Comparison of ENCODE assay signal across 24 mouse cellular contexts in genomic region chrX:11732371-11732770, GRCm38 (mm10).
DNase-seq lines count a peak whose midpoint lies in the region; ATAC-seq lines count a peak whose summit lies in the region.
"Had no signal": no experiment of that assay in that cellular context is flagged by ENCODE, and none has a peak within 500 bp of the region (broad histone marks: within the 10 kb centered on the region; RNA-seq: fewer than 3 reads in every experiment).

No protein-coding gene starts in this region.

- H3K4me1 ChIP-seq in midbrain, embryonic 11.5 days (ENCODE audit: control insufficient read depth, insufficient read depth, low read length), result peaks cover 7% of the 10 kb centered on the region
- no peaks in the 10 kb centered on the region for H3K4me1 ChIP-seq in midbrain, embryonic 16.5 days (ENCODE audit: control insufficient read depth, insufficient read depth, low read length)

- H3K4me2 ChIP-seq in midbrain, embryonic 11.5 days, result no peak overlapping the region
- H3K4me2 ChIP-seq in midbrain, embryonic 16.5 days (ENCODE audit: low read length), result no peak overlapping the region
- H3K4me2 ChIP-seq: heart, embryonic 15.5 days; hindbrain, embryonic 12.5 days; lung, embryonic 14.5 days; midbrain, embryonic 12.5 days had no signal

- intact Hi-C loops in gastrocnemius, postnatal 14 days (cut with DNase I; ENCODE audit: low total_unique reads), result no loop called here

- WGBS in midbrain, embryonic 11.5 days, result 81% methylated on average over 2 of the region's 2 CpGs
- 79% methylated on average over 2 of the region's 2 CpGs for WGBS in midbrain, embryonic 16.5 days

- DNase-seq in cerebellum, postnatal 36 days, result peak; percentile 12 to 17
- DNase-seq in cerebellum, adult 9-11 months, result no peak
- peak; percentile 24 for DNase-seq in gastrocnemius, adult 18-20 months (ENCODE audit: low spot score)
- DNase-seq in gastrocnemius, postnatal 14 days, result no peak
- DNase-seq in midbrain, embryonic 11.5 days (ENCODE audit: low spot score, missing footprints), result peak; percentile 71
- no peak for DNase-seq in layer of hippocampus, adult 11-12 months (ENCODE audit: low spot score)
- DNase-seq: adrenal gland, adult 8-10 months; B cell, adult 2 months; cerebellum, adult 11-12 months; kidney, adult 8-10 months; kidney, postnatal 4 days; layer of hippocampus, postnatal 36 days; liver; lung, embryonic 14.5 days; lung, postnatal 14 days; thymus, postnatal 4 days had no signal

- H3K4me3 ChIP-seq in midbrain, embryonic 11.5 days (ENCODE audit: low read depth, low read length), result no peak overlapping the region
- no peak overlapping the region for H3K4me3 ChIP-seq in midbrain, embryonic 16.5 days (ENCODE audit: low read depth, low read length)
- H3K4me3 ChIP-seq: erythroblast, embryonic 14.5 days; heart, embryonic 15.5 days; hindbrain, embryonic 12.5 days; midbrain, embryonic 12.5 days had no signal

- no peak for ATAC-seq in midbrain, embryonic 11.5 days (ENCODE audit: low FRiP score)
- ATAC-seq in midbrain, embryonic 16.5 days, result no peak
- ATAC-seq: intestine, embryonic 16.5 days had no signal

- no peaks in the 10 kb centered on the region for H3K36me3 ChIP-seq in midbrain, embryonic 11.5 days (ENCODE audit: control insufficient read depth, insufficient read depth, low read length)
- H3K36me3 ChIP-seq in midbrain, embryonic 16.5 days (ENCODE audit: control insufficient read depth, insufficient read depth, low read length), result no peaks in the 10 kb centered on the region
- H3K36me3 ChIP-seq: heart, embryonic 15.5 days; hindbrain, embryonic 12.5 days; midbrain, embryonic 12.5 days had no signal

- H3K27ac ChIP-seq in midbrain, embryonic 11.5 days (ENCODE audit: low read depth, low read length), result no peak overlapping the region
- H3K27ac ChIP-seq in midbrain, embryonic 16.5 days (ENCODE audit: low read length), result no peak overlapping the region
- H3K27ac ChIP-seq: heart, embryonic 15.5 days; hindbrain, embryonic 12.5 days; kidney, postnatal 0 days; liver, embryonic 14.5 days; midbrain, embryonic 12.5 days had no signal

- H3K27me3 ChIP-seq in midbrain, embryonic 11.5 days (ENCODE audit: control insufficient read depth, insufficient read depth, low read length), result peaks cover 8% of the 10 kb centered on the region
- no peaks in the 10 kb centered on the region for H3K27me3 ChIP-seq in midbrain, embryonic 16.5 days (ENCODE audit: control insufficient read depth, insufficient read depth, low read depth, low read length)

- H3K9me3 ChIP-seq in midbrain, embryonic 11.5 days (ENCODE audit: control insufficient read depth, low read length), result no peaks in the 10 kb centered on the region
- no peaks in the 10 kb centered on the region for H3K9me3 ChIP-seq in midbrain, embryonic 16.5 days (replicated peaks; ENCODE audit: control insufficient read depth, low read length, poor library complexity, severe bottlenecking)
- H3K9me3 ChIP-seq: heart, embryonic 15.5 days; hindbrain, embryonic 12.5 days; midbrain, embryonic 12.5 days had no signal

- H3K9ac ChIP-seq in midbrain, embryonic 11.5 days (ENCODE audit: low read length), result no peak overlapping the region
- no peak overlapping the region for H3K9ac ChIP-seq in midbrain, embryonic 16.5 days (ENCODE audit: low read depth, low read length)
- H3K9ac ChIP-seq: heart, embryonic 15.5 days; hindbrain, embryonic 12.5 days; liver, embryonic 14.5 days; lung, embryonic 14.5 days; midbrain, embryonic 12.5 days had no signal

Comparison
In these comparisons a context has a peak if more than half of its experiments do, and no peak if none do; other contexts are left out.
1. DNase-seq: peak in cerebellum, postnatal 36 days (2 of 2), gastrocnemius, adult 18-20 months (single experiment) and midbrain, embryonic 11.5 days (single experiment); none in cerebellum, adult 9-11 months (single experiment), gastrocnemius, postnatal 14 days (single experiment) and layer of hippocampus, adult 11-12 months (single experiment).